Mouse (Mus musculus) erythroid progenitor cell, adult 5-6 weeks (primary cell): ENCODE measurements at regions not wholly inside any gene's neighbourhood (a gene's known extent, or its start where the extent isn't known, plus 50 kb on each side); places are given as distances from the start of the nearest gene placed in this dataset.

ENCODE experiments used
- ATAC-seq: replicated peaks from 2 replicates; pipeline ENCODE4 v1.8.0; 2016; ENCODE audit warnings: moderate number of reproducible peaks, mild to moderate bottlenecking, moderate TSS enrichment, inconsistent platforms; ENCODE audit not compliant: poor library complexity, low FRiP score, severe bottlenecking

DNA sequence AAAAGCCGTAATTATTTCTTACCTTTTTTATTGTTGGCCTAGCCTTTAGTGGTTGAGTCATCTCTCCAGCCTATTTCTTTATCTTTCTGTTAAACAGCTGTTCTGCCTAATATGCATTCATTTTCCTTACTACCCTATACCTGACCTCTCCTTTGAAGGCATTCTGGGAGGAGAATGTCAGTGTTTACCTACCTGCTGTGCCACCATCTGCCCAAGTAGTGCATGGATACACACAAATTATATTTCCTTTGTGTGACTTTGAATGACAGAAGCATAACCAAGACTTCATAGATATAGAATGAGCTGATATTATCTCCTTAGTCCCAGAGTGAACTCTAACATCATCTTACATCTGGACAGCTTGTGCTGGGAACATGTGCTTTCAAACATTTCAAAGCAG lies 293.5 kb upstream of the Tom1l1 start:
- no peak for ATAC-seq

GRCm38 (mm10) chr11:90978234-90978633 lies 290.1 kb upstream of the Tom1l1 start:
- ATAC-seq: no peak

- no peak for ATAC-seq
These were observed 252.9 kb upstream of the Tom1l1 start for GRCm38 (mm10) chr11:90941076-90941475.

- no peak for ATAC-seq
These were observed 237.6 kb upstream of the Tom1l1 start for GRCm38 (mm10) chr11:90925738-90926137.

- ATAC-seq: no peak
These were observed 229.6 kb upstream of the Tom1l1 start for GRCm38 (mm10) chr11:90917782-90918181.

DNA sequence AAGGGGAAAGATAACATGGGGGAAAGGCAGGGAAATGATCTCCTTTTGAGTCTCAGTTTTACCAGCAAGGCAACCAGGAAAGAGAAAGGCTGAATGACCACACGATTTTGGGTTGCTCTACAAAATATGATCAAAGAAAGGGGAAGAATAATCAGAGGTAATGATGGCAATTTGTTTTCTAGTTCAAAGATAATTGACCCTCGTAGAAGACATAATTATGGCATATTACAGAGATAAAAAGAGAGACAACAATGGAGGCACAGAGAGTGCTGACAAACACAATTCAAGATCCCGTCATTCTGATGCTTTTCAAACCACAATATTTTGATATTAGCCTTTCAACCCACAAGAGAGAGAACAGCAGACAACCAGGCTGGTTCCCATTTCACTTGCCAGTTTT lies 206.1 kb upstream of the Tom1l1 start:
- ATAC-seq: no peak

DNA sequence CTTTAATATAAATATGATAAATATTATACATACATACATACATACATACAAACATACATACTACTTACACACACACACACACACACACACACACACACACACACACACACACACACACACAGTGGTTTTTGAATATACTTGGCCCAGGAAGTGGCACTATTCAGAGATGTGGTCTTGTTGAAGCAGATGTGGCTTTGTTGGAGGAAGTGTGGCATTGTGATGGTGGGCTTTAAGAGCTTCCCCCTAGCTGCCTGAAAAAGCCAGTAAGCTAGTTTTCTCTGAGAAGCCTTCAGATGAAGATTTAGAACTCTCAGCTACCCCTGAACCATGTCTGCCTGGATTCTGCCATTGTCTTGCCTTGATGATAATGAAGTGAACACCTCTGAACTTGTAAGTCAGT lies 185.0 kb upstream of the Tom1l1 start:
- ATAC-seq: no peak

DNA sequence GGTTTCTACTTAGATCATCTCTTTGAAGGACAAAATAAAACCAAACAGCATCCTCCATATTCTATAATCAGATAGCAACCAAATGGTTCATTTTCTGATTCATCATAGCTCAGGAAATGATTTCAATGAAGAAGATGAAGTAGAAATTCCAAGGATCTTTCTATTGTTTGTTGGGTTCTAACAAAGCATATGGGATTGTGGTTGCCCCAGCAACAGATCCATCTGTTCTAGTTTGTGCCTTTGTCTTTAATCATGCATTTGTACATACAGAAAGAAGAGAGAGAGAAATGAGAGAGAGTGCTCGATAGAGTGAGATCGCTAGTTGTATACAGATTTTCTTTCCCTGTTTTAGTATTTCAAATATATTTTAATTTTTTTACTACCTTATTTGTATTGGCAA lies 183.5 kb upstream of the Tom1l1 start:
- ATAC-seq: no peak

DNA sequence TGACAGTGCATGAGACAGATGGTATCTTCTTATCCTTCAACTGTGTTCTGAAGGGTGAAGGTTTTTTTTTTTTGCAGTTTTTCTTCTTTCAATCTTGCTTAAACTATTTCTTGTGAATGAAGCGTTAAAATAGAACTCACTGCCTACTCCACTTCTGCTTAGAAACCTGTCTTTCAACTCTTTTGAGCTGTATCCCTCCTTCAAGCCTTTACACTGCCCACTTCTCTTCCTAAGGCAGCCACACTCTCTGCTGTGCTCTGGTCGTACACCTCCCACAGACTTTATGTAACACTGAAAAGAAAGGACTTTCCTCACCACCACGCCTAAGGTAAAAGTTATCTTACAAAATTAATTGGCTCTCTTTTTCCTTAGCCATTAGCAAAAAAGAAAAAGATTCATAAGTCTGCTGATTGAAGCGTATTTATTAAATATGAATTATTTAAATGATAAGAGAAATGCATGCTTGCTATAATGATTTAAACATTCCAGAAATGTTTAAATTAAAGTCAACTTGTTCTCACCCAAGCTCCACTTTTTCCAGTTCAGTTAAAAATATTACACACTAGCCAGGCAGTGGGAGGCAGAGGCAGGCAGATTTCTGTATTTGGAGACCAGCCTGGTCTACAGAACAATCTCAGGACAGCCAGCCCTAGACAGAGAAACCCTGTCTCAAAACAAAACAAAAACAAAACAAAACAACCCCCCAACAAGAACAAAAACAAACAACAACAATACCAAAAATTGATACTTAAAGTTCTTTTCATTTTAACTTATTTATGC lies 176.0 kb upstream of the Tom1l1 start:
- no peak for ATAC-seq

GRCm38 (mm10) chr11:90855731-90856130 lies 167.6 kb upstream of the Tom1l1 start:
- ATAC-seq: no peak

- no peak for ATAC-seq
These were observed 167.2 kb upstream of the Tom1l1 start for GRCm38 (mm10) chr11:90855324-90855723.

DNA sequence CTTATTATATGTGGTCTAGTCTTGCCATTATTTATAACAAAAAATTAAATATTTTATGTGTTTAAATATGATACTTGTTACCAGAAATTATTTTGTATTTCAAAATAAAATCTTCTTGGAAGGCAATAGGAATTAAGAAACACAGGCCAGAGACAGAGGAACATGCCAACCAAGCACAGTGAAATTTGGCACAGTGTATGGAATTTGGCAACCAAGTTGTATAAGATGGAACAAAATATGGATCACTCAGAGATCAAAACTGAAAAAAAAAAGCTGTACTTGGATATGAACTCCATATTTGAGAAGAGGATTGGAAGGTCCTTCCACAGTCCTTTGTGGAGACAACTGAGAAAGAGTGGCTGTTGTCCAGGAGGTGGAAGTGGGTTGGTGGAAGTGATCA lies 163.1 kb upstream of the Tom1l1 start:
- ATAC-seq: no peak

DNA sequence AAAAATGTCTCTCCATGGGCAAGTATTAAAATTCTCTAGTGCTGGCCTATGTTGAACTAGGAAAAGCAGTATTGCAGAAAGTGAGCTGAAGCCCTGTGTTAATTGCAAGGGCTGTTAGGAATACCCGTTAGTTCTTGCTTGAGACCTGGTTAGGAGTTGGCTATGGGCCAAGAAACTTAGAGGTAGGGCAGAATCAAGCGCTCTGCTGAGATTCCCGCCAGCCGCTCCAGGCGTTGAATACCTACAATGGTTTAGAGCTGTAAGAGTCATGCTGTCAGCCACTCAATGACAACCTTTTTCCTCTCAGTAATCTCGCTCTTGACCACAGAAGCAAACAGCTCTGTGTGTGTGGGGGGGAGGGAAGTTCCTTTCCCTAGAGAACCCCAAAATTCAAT lies 156.8 kb upstream of the Tom1l1 start:
- no peak for ATAC-seq

GRCm38 (mm10) chr11:90844266-90844924 lies 156.2 kb upstream of the Tom1l1 start:
- no peak for ATAC-seq

- no peak for ATAC-seq
These were observed 150.0 kb upstream of the Tom1l1 start for GRCm38 (mm10) chr11:90838161-90838560.

DNA sequence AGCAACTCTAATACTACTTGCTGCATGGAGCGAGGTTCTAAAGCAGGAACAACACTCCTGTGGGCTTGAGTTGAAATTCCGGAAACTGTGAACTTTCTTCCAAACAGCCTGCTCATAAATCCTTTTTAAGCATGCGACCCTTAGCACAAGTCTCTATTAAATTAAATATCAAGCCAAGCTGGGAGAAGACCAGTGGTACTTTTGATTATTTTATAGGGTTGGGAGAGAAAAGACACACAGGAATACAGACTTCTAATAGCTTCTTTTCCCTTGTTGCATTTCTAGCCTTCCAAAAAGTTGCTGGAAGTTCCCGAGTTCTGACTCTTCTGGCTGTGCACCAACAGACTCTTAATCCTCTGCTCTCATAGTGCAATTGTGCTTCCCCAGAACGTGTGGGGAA lies 136.6 kb upstream of the Tom1l1 start:
- no peak for ATAC-seq

DNA sequence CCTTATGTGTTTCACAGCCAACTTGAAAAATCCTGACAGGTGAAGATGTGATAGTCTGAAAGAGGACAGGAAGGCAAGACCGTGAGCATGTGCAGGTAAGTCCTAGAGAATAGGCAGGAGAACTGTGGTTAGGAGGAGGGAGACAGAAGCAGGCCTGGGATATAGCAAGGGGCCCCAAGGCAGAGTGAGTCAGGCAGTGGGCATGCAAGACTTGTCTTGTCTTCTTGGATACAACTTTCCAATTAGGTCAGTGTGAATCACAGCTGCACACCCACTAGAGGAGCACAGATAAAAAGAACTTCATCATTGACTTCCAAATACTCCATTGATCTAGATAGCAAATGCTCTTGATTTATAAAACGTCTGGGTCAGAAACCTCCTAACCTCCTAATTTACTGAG lies 128.6 kb upstream of the Tom1l1 start:
- ATAC-seq: no peak

- no peak for ATAC-seq
These were observed 126.3 kb upstream of the Tom1l1 start for GRCm38 (mm10) chr11:90814471-90814870.

DNA sequence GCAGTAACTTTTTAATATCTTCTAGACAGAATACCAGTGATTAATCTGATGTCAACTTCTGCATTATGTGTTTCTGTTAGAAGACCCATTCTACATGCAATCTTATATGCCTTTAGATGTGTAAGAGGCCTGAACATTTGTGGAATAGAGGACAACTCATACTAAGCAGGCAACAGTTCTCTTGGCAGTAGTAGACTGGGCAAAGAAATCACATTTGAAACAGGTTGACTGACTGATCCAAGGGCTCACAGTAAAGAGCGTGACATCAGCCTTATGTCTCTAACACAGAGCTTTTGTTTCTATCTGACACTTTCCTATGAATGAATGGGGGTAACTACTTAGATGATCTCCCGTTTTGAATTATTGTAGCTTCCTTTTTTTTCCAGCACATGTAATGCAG lies 124.8 kb upstream of the Tom1l1 start:
- no peak for ATAC-seq

GRCm38 (mm10) chr11:90812530-90812929 lies 124.4 kb upstream of the Tom1l1 start:
- ATAC-seq: no peak

- ATAC-seq: no peak
These were observed 120.3 kb upstream of the Tom1l1 start for GRCm38 (mm10) chr11:90808443-90808842.

DNA sequence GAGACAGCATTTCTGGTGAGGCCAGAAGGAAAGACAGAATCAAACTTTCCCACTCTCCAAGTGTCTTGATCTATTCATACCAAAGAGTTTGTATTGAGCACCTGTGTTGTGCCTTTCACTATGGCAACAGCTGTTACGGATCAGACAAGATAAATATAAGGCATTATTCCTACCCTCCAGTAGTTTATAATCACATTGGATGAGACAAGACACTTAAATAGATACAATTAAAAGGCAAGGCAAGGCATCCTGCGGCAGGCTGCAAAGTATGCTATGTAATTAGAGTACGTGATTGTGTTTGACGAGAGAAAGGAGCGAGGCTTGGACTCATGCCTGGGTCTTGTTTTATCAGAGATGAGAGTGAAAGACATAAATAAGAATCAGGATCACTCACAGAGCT lies 119.2 kb upstream of the Tom1l1 start:
- ATAC-seq: no peak
